Mouse (Mus musculus): ENCODE results near the gene Ifnl2.

DNA sequence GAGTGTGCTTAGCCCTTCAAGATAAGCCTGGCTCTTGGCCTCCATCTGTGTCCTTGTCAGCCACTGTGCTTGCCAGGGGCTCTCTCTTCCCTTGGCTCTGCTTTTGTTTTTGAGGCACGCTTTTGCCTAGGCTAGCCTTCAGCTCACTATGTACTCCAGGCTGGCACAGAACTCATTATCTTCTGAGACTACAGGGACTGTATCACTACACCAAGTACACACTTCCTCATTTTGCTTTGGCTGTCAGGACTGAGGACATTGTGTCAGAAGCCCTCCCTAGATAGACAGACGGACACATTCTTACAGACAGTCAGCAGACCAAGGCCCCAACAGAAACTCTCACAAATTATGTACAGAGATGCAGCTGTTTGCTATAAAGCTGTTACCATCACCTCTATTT lies 47.5 kb downstream of the Ifnl2 start:
- TF ChIP-seq CTCF (IDR thresholded peaks at IDR 0.05; ENCODE audit: extremely low read depth, insufficient read depth, insufficient read length, insufficient replicate concordance) (no peak), POLR2A (IDR thresholded peaks at IDR 0.05; ENCODE audit: low read depth, low read length) (no peak)
